Mouse (Mus musculus): ENCODE measurements around the gene Traf3ip1.

DNA sequence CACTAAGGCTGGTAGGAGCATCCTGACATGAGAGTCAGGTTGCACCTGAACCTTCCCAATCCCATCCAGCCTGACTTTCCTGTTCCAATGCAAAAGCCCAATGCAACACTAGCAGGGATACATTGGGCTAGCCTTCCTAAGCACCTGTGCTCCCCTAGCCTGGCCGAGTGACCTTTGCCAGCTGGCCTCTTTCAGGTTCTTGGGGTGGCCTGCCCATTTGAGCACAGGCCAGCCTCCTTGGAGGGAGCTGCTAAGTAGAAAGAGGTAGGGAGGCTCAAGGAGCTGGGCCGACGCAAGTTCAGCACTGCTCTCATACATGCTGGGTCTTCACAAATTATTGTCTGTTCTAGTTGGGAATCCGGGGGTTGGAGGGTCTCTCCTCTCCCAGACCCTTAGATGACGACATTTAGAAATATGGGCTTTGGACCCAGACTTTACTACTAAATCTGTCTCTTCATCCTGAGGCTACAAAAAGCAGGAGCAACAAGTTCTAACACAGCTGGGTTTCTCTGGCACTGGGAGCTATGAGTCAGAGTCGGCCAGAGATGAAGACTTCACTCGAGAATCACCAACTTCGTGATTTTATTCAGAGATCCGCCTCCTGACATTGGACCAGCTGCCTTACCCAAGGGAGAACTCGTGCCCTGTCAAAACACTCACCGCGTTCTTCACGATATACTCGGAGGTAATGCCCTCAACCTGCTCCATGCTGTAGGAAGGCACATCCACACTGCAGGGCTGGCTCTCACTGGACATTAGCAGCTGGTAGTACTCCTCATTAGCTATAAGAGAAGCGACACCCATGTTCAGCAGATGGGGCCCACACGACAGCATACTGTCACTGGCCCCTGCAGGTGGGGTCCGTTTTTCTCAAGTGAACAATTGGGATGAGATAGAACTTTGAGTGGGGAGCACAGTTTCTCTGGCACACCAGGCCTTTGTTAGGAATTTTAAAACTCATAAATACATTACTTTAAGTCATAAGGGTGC, 49.3 kb upstream of the Traf3ip1 start:
- TF ChIP-seq CTCF (IDR thresholded peaks at IDR 0.05; ENCODE audit: low read depth), result no peak
- no peak for TF ChIP-seq EP300 (IDR thresholded peaks at IDR 0.05; ENCODE audit: low read depth)
